Mouse (Mus musculus) limb, embryonic 10.5 days (tissue): ENCODE results near the gene Gm21988. TPM values are rescaled to one million over a fixed set of nuclear protein-coding genes. Genes with fewer than 3 reads are reported as not detected.
A peak's percentile ranks its signal among the peaks of the same experiment; 100 is the strongest.

Experiments used
- DNase-seq: peaks from one replicate; pipeline ENCODE4 v3.0.0-alpha.2; 2017; ENCODE audit warnings: low spot score
- H3K27ac ChIP-seq: fragments of 300-500 bp; sonication (generic); 2 replicates; pipeline ENCODE4 v1.5.1; 2016; ENCODE audit warnings: mild to moderate bottlenecking
- H3K27me3 ChIP-seq: fragments of 300-500 bp; sonication (generic); 2 replicates; pipeline ENCODE4 v1.6.1; 2016; ENCODE audit warnings: low read depth, mild to moderate bottlenecking; ENCODE audit not compliant: poor library complexity, severe bottlenecking
- H3K36me3 ChIP-seq: fragments of 300-500 bp; sonication (generic); 2 replicates; pipeline ENCODE4 v1.6.1; 2016; ENCODE audit warnings: mild to moderate bottlenecking, moderate library complexity
- H3K4me1 ChIP-seq: fragments of 300-500 bp; sonication (generic); 2 replicates; pipeline ENCODE4 v1.6.1; 2016
- H3K4me3 ChIP-seq: fragments of 300-500 bp; sonication (generic); 2 replicates; pipeline ENCODE4 v1.5.1; 2016; ENCODE audit warnings: mild to moderate bottlenecking, moderate library complexity
- H3K9me3 ChIP-seq: fragments of 300-500 bp; sonication (generic); replicated peaks from 2 replicates; pipeline ENCODE4 v1.6.1; 2016; ENCODE audit warnings: mild to moderate bottlenecking
- WGBS: fragments of 180-500 bp; shearing (Covaris S2); methylation state at CpG from one replicate; pipeline ENCODE4 v1.1.7; 2016; 5-methylcytosine and 5-hydroxymethylcytosine counted together
- polyA plus RNA-seq: library from polyadenylated mRNA; unstranded; fragments of >200 nt; fragmentation: Nextera tagmentation; extraction: Ambion mirVana; gene quantifications from 2 replicates; pipeline ENCODE4 v1.2.1, GENCODE M21; 2016

Gm21988 gene
- polyA plus RNA-seq, 1 experiment from 2014 or later, result 9.7 TPM

- no peak overlapping the region for H3K4me3 ChIP-seq
- no peak for DNase-seq
- 88% methylated on average over 6 of the region's 6 CpGs for WGBS
Observed at GRCm38 (mm10) chr11:70211972-70212371, 27.7 kb downstream of the Gm21988 start.

GRCm38 (mm10) chr11:70210681-70211080 lies 28.9 kb downstream of the Gm21988 start:
- DNase-seq, result no peak
- peaks cover 22% of the 10 kb centered on the region for H3K4me1 ChIP-seq
- H3K9me3 ChIP-seq, result no peaks in the 10 kb centered on the region
- H3K27ac ChIP-seq, result no peak overlapping the region
- H3K36me3 ChIP-seq, result no peaks in the 10 kb centered on the region
- peaks cover 50% of the 10 kb centered on the region for H3K27me3 ChIP-seq
- H3K4me3 ChIP-seq, result no peak overlapping the region
- 90% methylated on average over 2 of the region's 2 CpGs for WGBS

More at GRCm38 (mm10) chr11:70211972-70212371, 27.7 kb downstream of the Gm21988 start:
- Histone ChIP-seq H3K4me1 (peaks cover 24% of the 10 kb centered on the region), H3K27ac (no peak overlapping the region), H3K9me3 (no peaks in the 10 kb centered on the region), H3K36me3 (peaks cover 3% of the 10 kb centered on the region), H3K27me3 (peaks cover 58% of the 10 kb centered on the region)

- H3K9me3 ChIP-seq, result no peaks in the 10 kb centered on the region
- H3K36me3 ChIP-seq, result no peaks in the 10 kb centered on the region
- no peak overlapping the region for H3K4me3 ChIP-seq
- H3K27me3 ChIP-seq, result peaks cover 32% of the 10 kb centered on the region
- no peak overlapping the region for H3K27ac ChIP-seq
- H3K4me1 ChIP-seq, result peaks cover 4% of the 10 kb centered on the region
- WGBS, result 77% methylated on average over 5 of the region's 5 CpGs
- no peak for DNase-seq
Observed at GRCm38 (mm10) chr11:70208778-70209388, 30.7 kb downstream of the Gm21988 start.

GRCm38 (mm10) chr11:70207283-70207682 lies 32.3 kb downstream of the Gm21988 start:
- no peak for DNase-seq
- H3K27ac ChIP-seq, result no peak overlapping the region
- H3K36me3 ChIP-seq, result no peaks in the 10 kb centered on the region
- no peaks in the 10 kb centered on the region for H3K9me3 ChIP-seq
- peaks cover 16% of the 10 kb centered on the region for H3K27me3 ChIP-seq
- WGBS, result 89% methylated on average over 7 of the region's 7 CpGs
- no peaks in the 10 kb centered on the region for H3K4me1 ChIP-seq
- no peak overlapping the region for H3K4me3 ChIP-seq

- no peaks in the 10 kb centered on the region for H3K4me1 ChIP-seq
- no peak overlapping the region for H3K27ac ChIP-seq
- no peaks in the 10 kb centered on the region for H3K36me3 ChIP-seq
- H3K9me3 ChIP-seq, result no peaks in the 10 kb centered on the region
- peaks cover 11% of the 10 kb centered on the region; the same call in 1 of the 2 replicates for H3K27me3 ChIP-seq
- no peak for DNase-seq
- 98% methylated on average over 2 of the region's 2 CpGs for WGBS
- no peak overlapping the region for H3K4me3 ChIP-seq
Observed at GRCm38 (mm10) chr11:70206801-70207200, 32.8 kb downstream of the Gm21988 start.

- H3K27ac ChIP-seq, result no peak overlapping the region
- 0 out of 2 replicates have a peak, but pooled peaks cover 3% of the 10 kb centered on the region for H3K27me3 ChIP-seq
- H3K36me3 ChIP-seq, result no peaks in the 10 kb centered on the region
- H3K9me3 ChIP-seq, result no peaks in the 10 kb centered on the region
- no peak overlapping the region for H3K4me3 ChIP-seq
- peak; percentile 88 for DNase-seq
- H3K4me1 ChIP-seq, result peaks cover 6% of the 10 kb centered on the region; the same call in 1 of the 2 replicates
- 37% methylated on average over 5 of the region's 5 CpGs for whole genome bisulfite sequencing
Observed at GRCm38 (mm10) chr11:70201691-70202090, 37.9 kb downstream of the Gm21988 start.

- no peak overlapping the region for H3K4me3 ChIP-seq
- no peak overlapping the region for H3K27ac ChIP-seq
- H3K4me1 ChIP-seq, result peaks cover 6% of the 10 kb centered on the region; the same call in 1 of the 2 replicates
- H3K36me3 ChIP-seq, result no peaks in the 10 kb centered on the region
- no peak for DNase-seq
- H3K9me3 ChIP-seq, result no peaks in the 10 kb centered on the region
- WGBS, result 82% methylated on average over 5 of the region's 5 CpGs
- H3K27me3 ChIP-seq, result no peaks in the 10 kb centered on the region
Observed at GRCm38 (mm10) chr11:70200036-70200608, 39.5 kb downstream of the Gm21988 start.

GRCm38 (mm10) chr11:70199107-70199506 lies 40.5 kb downstream of the Gm21988 start:
- H3K27me3 ChIP-seq, result no peaks in the 10 kb centered on the region
- no peak for DNase-seq
- peaks cover 6% of the 10 kb centered on the region; the same call in 1 of the 2 replicates for H3K4me1 ChIP-seq
- WGBS, result 85% methylated on average over 8 of the region's 8 CpGs
- no peak overlapping the region for H3K4me3 ChIP-seq
- no peak overlapping the region for H3K27ac ChIP-seq
- no peaks in the 10 kb centered on the region for H3K36me3 ChIP-seq
- H3K9me3 ChIP-seq, result no peaks in the 10 kb centered on the region

GRCm38 (mm10) chr11:70198332-70198731 lies 41.3 kb downstream of the Gm21988 start:
- Histone ChIP-seq H3K4me3 (no peak overlapping the region), H3K9me3 (no peaks in the 10 kb centered on the region), H3K27ac (no peak overlapping the region), H3K27me3 (no peaks in the 10 kb centered on the region), H3K4me1 (peaks cover 6% of the 10 kb centered on the region; the same call in 1 of the 2 replicates), H3K36me3 (no peaks in the 10 kb centered on the region)
- WGBS, result 91% methylated on average over 3 of the region's 3 CpGs
- DNase-seq, result no peak

- Histone ChIP-seq H3K9me3 (no peaks in the 10 kb centered on the region), H3K27ac (no peak overlapping the region), H3K4me1 (no peaks in the 10 kb centered on the region; the same call in none of the 2 replicates), H3K4me3 (no peak overlapping the region), H3K36me3 (no peaks in the 10 kb centered on the region), H3K27me3 (no peaks in the 10 kb centered on the region)
- no peak for DNase-seq
- WGBS, result 66% methylated on average over 11 of the region's 11 CpGs
Observed at GRCm38 (mm10) chr11:70193354-70194285, 46.0 kb downstream of the Gm21988 start.

GRCm38 (mm10) chr11:70192157-70192556 lies 47.5 kb downstream of the Gm21988 start:
- WGBS, result 82% methylated on average over 4 of the region's 4 CpGs
- no peaks in the 10 kb centered on the region for H3K36me3 ChIP-seq

GRCm38 (mm10) chr11:70191188-70191587 lies 48.4 kb downstream of the Gm21988 start:
- Histone ChIP-seq H3K27me3 (no peaks in the 10 kb centered on the region), H3K4me1 (no peaks in the 10 kb centered on the region; the same call in none of the 2 replicates), H3K27ac (no peak overlapping the region), H3K4me3 (no peak overlapping the region), H3K9me3 (no peaks in the 10 kb centered on the region), H3K36me3 (no peaks in the 10 kb centered on the region)
- DNase-seq, result no peak
- 90% methylated on average over 6 of the region's 6 CpGs for WGBS

More at GRCm38 (mm10) chr11:70192157-70192556, 47.5 kb downstream of the Gm21988 start:
- Histone ChIP-seq H3K27me3 (no peaks in the 10 kb centered on the region), H3K4me1 (no peaks in the 10 kb centered on the region; the same call in none of the 2 replicates), H3K4me3 (no peak overlapping the region), H3K9me3 (no peaks in the 10 kb centered on the region), H3K27ac (no peak overlapping the region)
- DNase-seq, result no peak
